Mouse (Mus musculus): ENCODE results near the gene Tmem135.

GRCm38 (mm10) chr7:89407006-89407940 is 3.3 kb upstream of the Tmem135 start:
- no peak for TF ChIP-seq EP300 (optimal IDR thresholded peaks at IDR 0.05)
- no peak for TF ChIP-seq CTCF (IDR thresholded peaks at IDR 0.05; ENCODE audit: low read depth)

Measured in stomach, postnatal 0 days (tissue).